Mouse (Mus musculus): ENCODE measurements around the gene Fgr. TPM values are rescaled to one million over a fixed set of nuclear protein-coding genes. Genes with fewer than 3 reads are reported as not detected.

The Fgr gene
- total RNA-seq, 2 experiments from 2014 or later = 1.3 to 1.6 TPM

- DNase-seq = peak; percentile 52
Measured at GRCm38 (mm10) chr4:132958741-132959678, 14.9 kb upstream of the Fgr start.

GRCm38 (mm10) chr4:132959679-132960045 is 14.2 kb upstream of the Fgr start:
- DNase-seq = no peak

- no peak for DNase-seq
Measured at GRCm38 (mm10) chr4:132960313-132960712, 13.6 kb upstream of the Fgr start.

GRCm38 (mm10) chr4:132960864-132961639 is 12.8 kb upstream of the Fgr start:
- peak; percentile 84 for DNase-seq

- no peak for DNase-seq
Measured at GRCm38 (mm10) chr4:132961866-132962265, 12.0 kb upstream of the Fgr start.

GRCm38 (mm10) chr4:132962628-132963027 is 11.3 kb upstream of the Fgr start:
- DNase-seq = no peak

- DNase-seq = no peak
Measured at GRCm38 (mm10) chr4:132963436-132963835, 10.5 kb upstream of the Fgr start.

- no peak for DNase-seq
Measured at GRCm38 (mm10) chr4:132964064-132964463, 9.8 kb upstream of the Fgr start.

GRCm38 (mm10) chr4:132964473-132964872 is 9.4 kb upstream of the Fgr start:
- no peak for DNase-seq

- no peak for DNase-seq
Measured at GRCm38 (mm10) chr4:132968105-132968938, 5.6 kb upstream of the Fgr start.

- no peak for DNase-seq
Measured at GRCm38 (mm10) chr4:132971601-132972000, 2.3 kb upstream of the Fgr start.

- no peak for DNase-seq
Measured at GRCm38 (mm10) chr4:132972101-132972500, 1.8 kb upstream of the Fgr start.

GRCm38 (mm10) chr4:132972556-132972955 is 1.3 kb upstream of the Fgr start:
- no peak for DNase-seq

GRCm38 (mm10) chr4:132973186-132973585 is 709 bp upstream of the Fgr start:
- no peak for DNase-seq

GRCm38 (mm10) chr4:132974904-132975303 is 1.0 kb downstream of the Fgr start:
- peak; percentile 94 for DNase-seq

GRCm38 (mm10) chr4:132975791-132976190 is 1.9 kb downstream of the Fgr start:
- no peak for DNase-seq

GRCm38 (mm10) chr4:132976729-132977128 is 2.8 kb downstream of the Fgr start:
- DNase-seq = no peak

GRCm38 (mm10) chr4:132977597-132977996 is 3.7 kb downstream of the Fgr start:
- DNase-seq = no peak

- peak; percentile 33 for DNase-seq
Measured at GRCm38 (mm10) chr4:132979186-132979585, 5.3 kb downstream of the Fgr start.

GRCm38 (mm10) chr4:132981621-132982020 is 7.7 kb downstream of the Fgr start:
- DNase-seq = no peak

- no peak for DNase-seq
Measured at GRCm38 (mm10) chr4:132982999-132983398, 9.1 kb downstream of the Fgr start.
